Mouse (Mus musculus): Measurements from ENCODE around the gene Gprc5b. TPM values are rescaled to one million over a fixed set of nuclear protein-coding genes. Genes with fewer than 3 reads are reported as not detected.

Gprc5b gene
- total RNA-seq, 2 experiments from 2014 or later: not detected

GRCm38 (mm10) chr7:118992080-118992560, 2.9 kb downstream of the Gprc5b start:
- no peak for ATAC-seq (replicated peaks; ENCODE audit: low FRiP score, poor library complexity, severe bottlenecking)

- ATAC-seq (replicated peaks; ENCODE audit: low FRiP score, poor library complexity, severe bottlenecking): no peak
Measured at GRCm38 (mm10) chr7:118991341-118991884, 3.6 kb downstream of the Gprc5b start.

GRCm38 (mm10) chr7:118990282-118990681, 4.7 kb downstream of the Gprc5b start:
- no peak for ATAC-seq (replicated peaks; ENCODE audit: low FRiP score, poor library complexity, severe bottlenecking)

DNA sequence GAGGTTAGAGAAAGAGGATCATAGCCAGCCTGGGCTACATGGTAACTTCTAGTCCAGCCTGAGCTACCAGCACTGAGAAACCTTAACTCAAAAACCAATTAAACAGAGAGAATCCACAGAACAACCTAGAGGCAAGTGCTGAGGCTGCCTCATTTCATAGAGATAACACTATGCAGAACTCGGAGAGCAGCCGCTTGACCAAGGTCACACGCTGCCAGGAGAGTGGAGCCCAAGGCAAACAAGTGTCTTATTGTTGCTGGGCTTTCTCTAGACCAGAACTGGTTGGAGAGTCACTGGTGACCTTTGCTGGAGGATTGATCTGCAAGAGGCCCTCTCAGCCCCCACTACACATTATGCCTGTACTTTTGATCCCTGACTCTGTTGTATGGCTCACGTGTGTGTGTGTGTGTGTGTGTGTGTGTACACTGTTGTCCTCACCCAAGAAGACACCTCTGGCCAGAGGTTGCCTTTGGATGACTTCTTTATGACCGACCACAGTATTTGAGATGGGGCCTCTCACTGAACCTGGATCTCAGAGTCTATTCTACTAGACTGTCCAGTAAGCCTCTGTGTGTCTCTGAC, 5.6 kb downstream of the Gprc5b start:
- no peak for ATAC-seq (replicated peaks; ENCODE audit: low FRiP score, poor library complexity, severe bottlenecking)

- no peak for ATAC-seq (replicated peaks; ENCODE audit: low FRiP score, poor library complexity, severe bottlenecking)
Measured at GRCm38 (mm10) chr7:118986369-118986768, 8.6 kb downstream of the Gprc5b start.

GRCm38 (mm10) chr7:118985786-118986185, 9.2 kb downstream of the Gprc5b start:
- no peak for ATAC-seq (replicated peaks; ENCODE audit: low FRiP score, poor library complexity, severe bottlenecking)

DNA sequence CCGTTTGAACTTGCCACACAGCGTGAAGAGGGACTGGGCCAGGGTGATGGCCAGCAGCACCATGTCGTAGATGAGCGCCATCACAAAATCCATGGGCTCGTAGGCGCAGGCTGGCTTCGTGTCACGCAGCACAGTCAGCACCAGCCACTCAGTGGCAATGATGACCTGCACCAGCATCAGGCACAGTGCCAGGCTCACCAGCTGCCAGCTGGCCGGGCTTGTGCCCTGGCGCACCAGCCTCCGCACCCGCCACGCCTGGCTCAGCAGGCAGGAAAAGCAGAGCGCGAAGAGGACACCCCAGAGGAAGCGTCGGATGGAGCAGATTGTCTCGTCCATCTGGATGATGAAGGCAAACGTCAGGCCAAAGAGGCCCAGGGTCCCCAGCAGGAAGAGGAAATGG, 11.1 kb downstream of the Gprc5b start:
- ATAC-seq (replicated peaks; ENCODE audit: low FRiP score, poor library complexity, severe bottlenecking): no peak

DNA sequence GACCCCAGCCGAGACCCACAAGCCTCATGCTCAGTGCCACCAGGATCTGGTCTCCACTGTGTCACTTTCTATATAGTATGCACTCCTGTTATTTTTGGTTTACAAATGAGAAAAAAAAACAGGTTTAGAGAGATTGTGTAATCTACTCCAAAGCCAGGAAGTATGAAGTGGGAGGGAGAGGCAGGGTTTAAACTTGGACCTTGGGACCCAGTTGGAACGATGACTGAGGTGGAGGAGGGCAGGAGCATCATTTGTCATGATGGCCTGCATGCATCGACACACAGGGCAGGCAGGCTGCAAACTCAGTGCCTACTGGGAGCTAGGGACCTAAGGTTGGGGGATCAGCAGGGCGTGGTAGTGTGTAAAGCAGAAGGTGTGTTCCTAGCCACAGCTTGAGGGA, 12.4 kb downstream of the Gprc5b start:
- no peak for ATAC-seq (replicated peaks; ENCODE audit: low FRiP score, poor library complexity, severe bottlenecking)

DNA sequence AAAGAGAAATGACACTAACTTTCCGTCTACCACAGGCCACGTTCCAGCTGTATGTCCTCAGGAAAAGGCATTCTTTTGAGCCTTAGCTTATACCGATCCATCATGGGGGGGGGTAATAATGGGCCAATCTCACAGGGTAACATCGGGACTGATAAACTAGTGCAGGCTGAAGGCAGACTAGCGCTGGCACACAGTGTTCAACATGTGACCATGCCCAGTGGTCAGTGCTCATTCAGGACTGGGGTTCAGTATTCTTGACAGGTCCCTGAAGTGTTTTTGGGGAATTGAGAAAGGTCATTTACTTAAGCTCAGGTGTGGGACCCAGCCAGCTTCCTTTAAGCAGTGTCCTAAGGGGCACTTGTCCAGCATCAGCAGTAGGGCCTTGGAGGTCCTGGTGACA, 13.2 kb downstream of the Gprc5b start:
- no peak for ATAC-seq (replicated peaks; ENCODE audit: low FRiP score, poor library complexity, severe bottlenecking)

GRCm38 (mm10) chr7:118981346-118981745, 13.7 kb downstream of the Gprc5b start:
- ATAC-seq (replicated peaks; ENCODE audit: low FRiP score, poor library complexity, severe bottlenecking): no peak

DNA sequence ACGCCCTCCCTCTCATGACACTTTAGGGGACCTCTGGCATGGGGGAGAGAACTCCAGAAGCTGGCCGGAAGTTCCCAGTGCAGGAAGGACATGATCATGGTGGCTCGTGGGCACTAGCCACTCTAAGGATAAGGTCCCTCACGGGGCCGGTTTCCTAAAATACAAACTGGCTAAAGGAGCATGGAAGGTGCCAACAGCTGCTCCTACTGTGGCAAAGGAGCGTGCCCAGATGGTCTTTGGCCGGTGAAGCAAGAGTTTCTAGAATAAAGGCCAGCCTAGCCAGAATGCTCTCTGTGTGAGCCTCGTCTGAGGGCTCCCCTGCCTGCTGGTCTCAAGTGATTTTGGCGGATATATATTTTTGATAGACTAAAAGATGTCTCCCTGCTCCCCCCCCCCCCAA, 15.3 kb downstream of the Gprc5b start:
- no peak for ATAC-seq (replicated peaks; ENCODE audit: low FRiP score, poor library complexity, severe bottlenecking)

DNA sequence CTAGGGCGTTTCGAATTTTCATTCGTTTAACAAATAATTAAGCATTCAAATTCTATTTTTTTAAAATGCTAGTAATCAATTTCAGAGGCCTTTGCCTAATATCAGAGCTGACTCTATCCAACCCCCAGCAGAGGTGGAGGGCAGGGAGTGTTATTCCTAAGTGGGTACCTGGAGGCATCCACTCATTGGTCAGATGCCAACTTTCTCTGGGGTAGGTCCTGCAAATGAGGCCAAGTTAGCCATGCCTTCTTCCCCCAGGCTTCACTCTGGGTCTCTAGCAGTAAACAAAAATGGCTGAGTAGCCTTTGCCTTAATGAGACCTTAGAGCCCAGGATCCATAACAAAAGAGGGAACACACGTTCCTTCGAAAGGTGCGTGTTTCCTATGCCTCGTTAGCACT, 15.9 kb downstream of the Gprc5b start:
- no peak for ATAC-seq (replicated peaks; ENCODE audit: low FRiP score, poor library complexity, severe bottlenecking)

- no peak for ATAC-seq (replicated peaks; ENCODE audit: low FRiP score, poor library complexity, severe bottlenecking)
Measured at GRCm38 (mm10) chr7:118977167-118977543, 17.9 kb downstream of the Gprc5b start.

- ATAC-seq (replicated peaks; ENCODE audit: low FRiP score, poor library complexity, severe bottlenecking): no peak
Measured at GRCm38 (mm10) chr7:118976414-118977166, 18.4 kb downstream of the Gprc5b start.

GRCm38 (mm10) chr7:118975837-118976236, 19.2 kb downstream of the Gprc5b start:
- no peak for ATAC-seq (replicated peaks; ENCODE audit: low FRiP score, poor library complexity, severe bottlenecking)

DNA sequence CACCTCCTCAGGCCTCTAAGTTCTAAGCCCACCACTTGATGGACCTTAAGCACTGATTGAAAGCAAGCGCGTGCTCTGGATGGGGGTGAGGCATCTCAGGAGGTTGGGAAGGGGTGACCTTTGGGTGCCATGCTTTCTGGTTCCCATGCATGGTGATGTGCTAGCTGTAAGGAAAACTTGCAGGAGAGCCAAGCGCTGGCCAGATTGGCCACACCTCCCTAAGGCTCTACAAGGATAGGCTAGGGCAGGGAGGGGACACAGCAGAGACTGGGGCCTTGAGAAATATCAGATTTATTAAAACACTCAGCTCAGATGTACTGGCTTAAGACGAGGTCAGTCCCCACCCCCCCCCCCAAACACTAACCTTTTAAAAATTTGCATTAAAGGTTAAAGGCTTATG, 21.6 kb downstream of the Gprc5b start:
- no peak for ATAC-seq (replicated peaks; ENCODE audit: low FRiP score, poor library complexity, severe bottlenecking)

GRCm38 (mm10) chr7:118972306-118972705, 22.7 kb downstream of the Gprc5b start:
- no peak for ATAC-seq (replicated peaks; ENCODE audit: low FRiP score, poor library complexity, severe bottlenecking)

DNA sequence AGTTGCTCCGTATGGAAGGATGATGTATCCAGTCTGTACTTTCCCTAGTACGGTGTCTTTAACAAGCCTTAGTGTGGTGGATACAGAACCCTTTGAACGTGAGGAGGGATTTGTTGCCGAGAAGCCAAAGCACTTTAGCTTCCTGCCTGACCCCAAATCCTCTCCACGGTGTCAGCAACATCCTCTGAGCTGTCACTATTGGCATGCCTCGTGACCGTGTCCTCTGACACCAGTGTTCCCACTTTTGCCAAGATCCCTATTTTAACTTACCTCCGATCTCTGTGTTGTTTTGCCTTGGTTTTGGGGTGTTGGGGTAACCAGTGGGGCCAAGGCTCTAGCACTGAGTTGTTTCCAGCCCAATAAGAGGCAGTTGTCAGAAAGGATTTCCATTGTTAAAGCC, 23.5 kb downstream of the Gprc5b start:
- ATAC-seq (replicated peaks; ENCODE audit: low FRiP score, poor library complexity, severe bottlenecking): no peak

DNA sequence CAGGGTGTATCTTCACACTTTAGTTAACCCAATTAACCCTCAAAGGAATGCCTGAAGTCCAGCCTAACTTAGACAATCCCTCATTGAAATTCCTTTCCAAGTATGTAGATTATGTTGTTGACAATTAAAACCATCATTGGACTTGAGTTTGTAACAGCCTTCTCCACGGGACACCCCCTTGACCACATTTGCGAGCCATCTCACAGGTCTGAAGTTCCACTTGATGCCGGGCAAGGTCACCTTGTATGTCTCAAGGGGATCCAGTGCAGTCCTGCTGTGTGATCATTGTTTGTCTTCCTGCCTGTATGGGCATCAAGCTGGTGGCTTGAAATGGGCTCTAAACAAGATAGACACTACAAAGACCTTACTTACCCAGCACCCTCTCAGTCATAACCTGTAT, 26.1 kb downstream of the Gprc5b start:
- ATAC-seq (replicated peaks; ENCODE audit: low FRiP score, poor library complexity, severe bottlenecking): no peak

DNA sequence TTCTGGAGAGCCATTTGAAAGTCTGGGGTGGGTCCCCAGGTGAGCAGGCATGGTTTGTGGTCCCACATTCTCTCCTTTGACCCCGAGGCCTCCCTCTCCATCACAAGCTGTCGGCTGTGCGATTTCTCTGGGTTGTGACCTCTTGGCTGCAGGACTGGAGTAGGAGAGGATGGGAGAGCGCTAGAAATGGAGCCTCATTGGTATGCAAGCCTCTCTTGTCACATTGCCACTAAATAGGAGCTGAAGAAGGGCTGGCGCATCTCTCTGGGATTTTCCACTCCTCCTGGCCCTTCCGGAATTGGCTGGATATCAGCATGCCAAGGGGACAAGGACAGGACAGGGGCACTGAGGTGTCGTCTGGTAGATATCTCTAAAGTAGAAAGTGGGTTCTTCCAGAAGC, 29.8 kb downstream of the Gprc5b start:
- no peak for ATAC-seq (replicated peaks; ENCODE audit: low FRiP score, poor library complexity, severe bottlenecking)

GRCm38 (mm10) chr7:118964777-118965176, 30.2 kb downstream of the Gprc5b start:
- ATAC-seq (replicated peaks; ENCODE audit: low FRiP score, poor library complexity, severe bottlenecking): no peak

All from erythroblast, adult 5-6 weeks (primary cell).